Mouse (Mus musculus) C2C12 (cell line): Measurements from ENCODE around the gene Yod1. TPM values are rescaled to one million over a fixed set of nuclear protein-coding genes. Genes with fewer than 3 reads are reported as not detected.

Source experiments
- H3K27me3 ChIP-seq: one replicate; pipeline ENCODE4 v1.6.1; 2011; ENCODE audit not compliant: control insufficient read depth, insufficient read depth, insufficient read length
- H3K36me3 ChIP-seq: one replicate; pipeline ENCODE4 v1.6.1; 2011; ENCODE audit not compliant: control insufficient read depth, insufficient read depth
- H3K4me3 ChIP-seq: one replicate; pipeline ENCODE4 v1.5.1; 2011; ENCODE audit warnings: mild to moderate bottlenecking, control low read depth; ENCODE audit not compliant: poor library complexity, insufficient read depth, severe bottlenecking
- H3K79me2 ChIP-seq: one replicate; pipeline ENCODE4 v1.6.1; 2011; ENCODE audit not compliant: control insufficient read depth, insufficient read depth
- H3K79me3 ChIP-seq: one replicate; pipeline ENCODE4 v1.6.1; 2011; ENCODE audit warnings: low read depth, control low read depth
- H3ac ChIP-seq: one replicate; pipeline ENCODE3; 2011; ENCODE audit warnings: low read depth; ENCODE audit not compliant: control insufficient read depth, insufficient read length
- CEBPB ChIP-seq: IDR thresholded peaks from one replicate; pipeline ENCODE4 v1.6.1; 2011; ENCODE audit warnings: low read depth, mild to moderate bottlenecking, control low read depth, moderate library complexity
- CTCF ChIP-seq: IDR thresholded peaks from one replicate; pipeline ENCODE4 v1.5.1; 2011; ENCODE audit not compliant: control insufficient read depth, insufficient read depth, insufficient read length
- FOSL1 ChIP-seq: IDR thresholded peaks from one replicate; pipeline ENCODE4 v1.8.0; 2011; ENCODE audit warnings: mild to moderate bottlenecking, low read length; ENCODE audit not compliant: poor library complexity, insufficient read depth, severe bottlenecking
- MAX ChIP-seq: IDR thresholded peaks from one replicate; pipeline ENCODE4 v1.6.1; 2011; ENCODE audit warnings: mild to moderate bottlenecking, control low read depth
- MYOD1 ChIP-seq: IDR thresholded peaks from one replicate; pipeline ENCODE4 v1.6.1; 2011; ENCODE audit warnings: low read depth; ENCODE audit not compliant: control insufficient read depth, insufficient read length
- MYOG ChIP-seq: IDR thresholded peaks from one replicate; pipeline ENCODE4 v1.6.1; 2011; ENCODE audit not compliant: control insufficient read depth, insufficient read length; ENCODE audit errors: extremely low read depth
- USF1 ChIP-seq: IDR thresholded peaks from one replicate; pipeline ENCODE4 v1.6.1; 2011; ENCODE audit warnings: low read depth, mild to moderate bottlenecking, control low read depth, moderate library complexity
- long read RNA-seq, 2 experiments: library from polyadenylated mRNA; unstranded; transcript quantifications; one replicate each; pipeline ENCODE4 v2.0.0; 2019 to 2020
- polyA plus RNA-seq: library from polyadenylated mRNA; unstranded; fragments of >200 nt; fragmentation: generic; extraction: Trizol; gene quantifications from one replicate; pipeline ENCODE4 v1.2.1, GENCODE M21; 2012; ENCODE audit warnings: missing spikeins

The Yod1 gene
- 0.85 TPM for polyA plus RNA-seq
- long read RNA-seq, experiment 1, partial matches to known transcripts: 0 of 24 reads
- long read RNA-seq, experiment 1, other reads (novel, unspliced or antisense): 24 of 24 reads
- long read RNA-seq, experiment 2, full-length matches to known transcripts: 24 of 25 reads
- long read RNA-seq, experiment 2, partial matches to known transcripts: 0 of 25 reads
- long read RNA-seq, experiment 2, other reads (novel, unspliced or antisense): 1 of 25 reads

DNA sequence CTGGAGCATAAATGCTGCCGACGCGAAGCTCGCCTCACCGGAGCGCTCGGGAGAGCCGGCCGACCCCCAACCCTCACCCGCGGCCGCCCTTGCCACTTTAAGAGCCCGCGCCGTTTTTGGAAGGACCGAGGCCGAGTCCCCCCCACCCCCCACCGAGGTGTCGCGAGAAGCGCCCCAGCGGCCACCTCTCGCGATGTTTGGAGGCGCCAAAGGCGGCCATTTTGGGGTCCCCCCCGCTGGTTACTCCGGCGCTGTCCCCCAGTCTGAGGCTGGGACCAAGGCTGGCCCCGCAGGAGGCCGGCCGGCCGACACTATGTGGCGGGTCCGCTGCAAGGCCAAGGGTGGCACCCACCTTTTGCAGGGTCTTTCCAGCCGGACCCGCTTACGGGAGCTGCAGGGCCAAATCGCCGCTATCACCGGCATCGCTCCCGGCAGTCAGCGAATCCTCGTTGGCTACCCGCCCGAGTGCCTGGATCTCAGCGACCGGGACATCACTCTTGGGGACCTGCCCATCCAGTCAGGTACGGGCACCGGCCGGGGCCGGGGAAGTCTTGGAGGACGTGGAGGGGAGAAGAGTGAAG is at the start of gene Yod1:
Gene Yod1 (plus strand): TSS at position 37 of the 581 bp plus-strand sequence.
- peak within 1 kb of the TSS; percentile 88 for H3K4me3 ChIP-seq
- peaks cover 25% of the 10 kb centered on the region for H3K36me3 ChIP-seq
- TF ChIP-seq MYOD1 (no peak), CEBPB (no peak), MAX (no peak), USF1 (no peak), CTCF (no peak), MYOG (no peak), FOSL1 (no peak)
- H3K79me3 ChIP-seq: peaks cover 44% of the 10 kb centered on the region
- H3K79me2 ChIP-seq: peaks cover 64% of the 10 kb centered on the region
- H3K27me3 ChIP-seq: no peaks in the 10 kb centered on the region
- peak within 1 kb of the TSS; percentile 100 for H3ac ChIP-seq

DNA sequence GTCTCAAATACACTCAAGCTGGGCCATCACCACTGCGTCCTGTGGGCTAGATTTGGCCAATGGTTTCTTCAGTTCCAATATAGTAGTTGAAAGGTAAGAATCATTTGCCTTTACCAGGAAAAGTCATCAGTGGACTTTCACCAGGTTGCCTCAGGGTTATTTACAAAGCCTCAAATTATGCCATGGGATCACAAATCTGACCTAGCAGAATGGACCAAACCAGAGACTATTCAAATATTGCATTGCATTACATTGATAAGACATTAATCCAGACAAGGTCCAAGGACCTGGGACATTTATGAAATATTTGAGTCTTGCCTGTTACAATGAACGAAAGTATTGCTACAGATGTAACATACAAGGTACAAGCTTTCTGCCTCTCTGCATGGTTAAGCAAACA is 38.6 kb upstream of the Yod1 start:
- H3ac ChIP-seq: no peak overlapping the region
- TF ChIP-seq FOSL1: no peak
- TF ChIP-seq MYOG: no peak
- TF ChIP-seq CTCF: no peak
- TF ChIP-seq USF1: no peak
- TF ChIP-seq CEBPB: no peak
- no peak for TF ChIP-seq MAX
- TF ChIP-seq MYOD1: no peak
- no peak overlapping the region for H3K4me3 ChIP-seq
- H3K36me3 ChIP-seq: no peaks in the 10 kb centered on the region
- H3K79me2 ChIP-seq: no peaks in the 10 kb centered on the region
- no peaks in the 10 kb centered on the region for H3K27me3 ChIP-seq
- H3K79me3 ChIP-seq: no peaks in the 10 kb centered on the region

DNA sequence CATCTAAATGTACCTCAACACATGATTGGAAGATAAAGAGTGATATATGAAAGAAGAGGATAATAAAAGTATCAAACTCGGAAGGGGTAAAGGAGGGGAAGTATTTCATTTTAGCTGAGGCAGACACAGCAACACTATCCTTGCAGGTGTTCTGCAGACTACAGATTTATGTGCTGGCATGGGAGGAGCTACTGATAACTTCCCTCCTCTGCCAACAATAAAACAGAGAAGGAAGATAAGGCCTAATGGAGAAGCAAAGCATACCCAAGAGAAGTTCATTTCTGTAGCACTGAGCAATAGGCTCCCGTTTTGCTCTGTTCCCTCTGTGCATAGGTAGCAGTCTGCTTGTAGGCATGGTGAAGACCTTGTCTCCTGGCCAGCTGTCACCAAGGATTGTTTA is 36.1 kb upstream of the Yod1 start:
- H3K27me3 ChIP-seq: no peaks in the 10 kb centered on the region
- H3K4me3 ChIP-seq: no peak overlapping the region
- no peaks in the 10 kb centered on the region for H3K79me3 ChIP-seq
- no peaks in the 10 kb centered on the region for H3K79me2 ChIP-seq
- no peak for TF ChIP-seq CTCF
- TF ChIP-seq MYOG: no peak
- TF ChIP-seq FOSL1: no peak
- no peak for TF ChIP-seq USF1
- TF ChIP-seq CEBPB: no peak
- no peak for TF ChIP-seq MAX
- TF ChIP-seq MYOD1: no peak
- H3ac ChIP-seq: no peak overlapping the region
- H3K36me3 ChIP-seq: no peaks in the 10 kb centered on the region

DNA sequence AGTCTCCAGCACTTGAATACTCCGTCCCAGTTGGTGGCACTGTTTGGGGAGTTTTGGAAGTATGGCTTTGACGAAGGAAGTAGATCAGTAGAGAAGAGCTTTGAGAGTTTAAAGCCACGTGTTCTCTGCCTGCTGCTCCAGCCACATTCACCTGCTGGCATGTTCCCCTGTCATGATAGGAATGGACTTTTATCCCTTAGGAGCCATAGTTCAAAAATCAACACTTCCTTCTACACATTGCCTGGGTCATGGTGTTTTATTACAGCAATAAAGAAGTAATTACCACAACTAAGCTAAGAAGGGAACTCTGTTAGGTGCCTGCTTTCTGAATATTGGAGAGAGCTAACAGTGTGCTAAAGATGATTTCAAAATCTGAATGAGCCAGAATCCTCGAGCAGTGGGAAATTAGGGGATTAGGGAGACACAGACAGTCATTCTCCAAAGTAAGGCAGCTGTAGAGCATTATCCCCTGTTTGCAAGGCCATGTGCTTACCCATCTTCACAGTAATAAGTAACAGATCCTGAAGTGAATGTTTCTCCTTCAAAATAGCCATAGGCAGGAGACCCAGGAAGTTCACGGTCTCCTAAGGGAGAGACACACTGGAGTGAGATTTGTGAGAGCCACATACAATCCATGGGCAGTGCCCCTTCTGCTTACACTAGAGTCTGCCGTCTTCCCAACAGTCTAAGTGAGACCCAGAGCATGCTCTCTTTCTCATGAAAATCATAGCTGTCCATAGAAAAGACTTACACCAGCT is 35.3 kb upstream of the Yod1 start:
- no peak for TF ChIP-seq MYOG
- no peak for TF ChIP-seq MAX
- TF ChIP-seq CTCF: no peak
- no peak for TF ChIP-seq CEBPB
- no peak for TF ChIP-seq USF1
- no peak for TF ChIP-seq MYOD1
- no peak for TF ChIP-seq FOSL1
- H3K4me3 ChIP-seq: no peak overlapping the region
- H3K79me2 ChIP-seq: no peaks in the 10 kb centered on the region
- no peaks in the 10 kb centered on the region for H3K79me3 ChIP-seq
- H3K36me3 ChIP-seq: no peaks in the 10 kb centered on the region
- no peak overlapping the region for H3ac ChIP-seq
- no peaks in the 10 kb centered on the region for H3K27me3 ChIP-seq

DNA sequence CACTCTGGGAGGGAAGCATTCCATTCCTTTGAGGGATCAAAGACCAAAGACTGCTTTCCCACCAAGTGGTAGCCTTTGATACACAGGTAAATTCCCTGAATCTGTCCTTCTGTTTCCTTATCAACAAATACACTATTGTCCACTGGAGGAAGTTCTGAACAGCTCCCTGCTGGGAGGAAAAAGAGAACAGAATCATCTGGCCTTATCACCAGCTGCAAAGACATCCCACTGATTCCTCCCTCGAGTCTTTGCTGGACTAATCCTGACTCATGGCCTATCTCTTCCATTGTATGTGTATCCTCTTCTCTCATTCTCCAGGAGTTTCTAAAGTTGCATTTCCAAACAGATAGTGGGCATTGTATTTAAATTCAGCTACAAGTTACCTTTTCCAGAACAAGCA is 33.2 kb upstream of the Yod1 start:
- TF ChIP-seq MAX (no peak), MYOG (no peak), FOSL1 (no peak), CTCF (no peak), CEBPB (no peak), MYOD1 (no peak), USF1 (no peak)
- Histone ChIP-seq H3K36me3 (no peaks in the 10 kb centered on the region), H3ac (no peak overlapping the region), H3K4me3 (no peak overlapping the region), H3K27me3 (no peaks in the 10 kb centered on the region), H3K79me2 (no peaks in the 10 kb centered on the region), H3K79me3 (no peaks in the 10 kb centered on the region)
